ENCODE assay signal across 8 mouse cellular contexts in the genomic region with DNA sequence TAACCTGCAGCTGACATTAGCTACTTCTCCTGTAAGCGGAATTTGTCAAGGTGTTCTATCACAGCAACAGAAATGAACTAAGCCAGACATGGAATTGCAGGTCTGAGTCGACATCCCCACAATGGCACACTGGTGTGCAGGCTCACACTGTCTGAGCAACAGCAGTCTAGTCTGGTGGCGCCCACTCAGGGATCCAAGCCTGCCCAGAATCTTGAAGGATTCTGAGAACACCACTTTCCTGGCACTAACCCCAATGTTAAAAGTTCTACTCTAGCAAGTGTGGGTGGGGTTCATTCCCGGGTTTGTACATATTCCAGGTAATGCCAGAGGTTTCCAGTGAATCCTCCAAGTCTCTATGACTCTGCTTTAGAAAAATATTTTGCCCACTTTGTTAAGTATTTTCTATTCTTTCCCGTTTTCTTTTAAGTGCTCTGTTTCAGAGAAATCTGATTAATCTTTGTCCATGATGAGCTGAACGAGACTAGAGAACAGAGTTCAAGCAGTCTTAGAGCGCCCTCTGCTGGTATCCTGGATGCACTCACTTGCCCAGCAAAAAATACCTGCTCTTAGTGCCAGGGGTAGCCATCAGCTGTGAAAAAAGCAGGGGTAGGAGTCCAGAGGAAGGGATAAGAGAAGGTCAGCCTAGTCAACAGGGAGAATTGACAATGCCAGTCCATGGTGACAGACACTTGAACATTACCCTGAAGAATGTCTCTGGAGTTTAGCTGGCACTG. TPM values are rescaled to one million over a fixed set of nuclear protein-coding genes. Genes with fewer than 3 reads are reported as not detected.
DNase-seq lines count a peak whose midpoint lies in the region; ATAC-seq and TF ChIP-seq lines count a peak whose summit lies in the region.

No protein-coding gene starts in this region.

- WGBS in embryonic facial prominence, embryonic 10.5 days: 57% methylated on average over 7 of the region's 7 CpGs
- WGBS in hindbrain, embryonic 10.5 days: 59% methylated on average over 7 of the region's 7 CpGs

- no peak overlapping the region for H3K4me3 ChIP-seq in ES-E14 (ENCODE audit: insufficient read depth in 1 of 2, low read depth in 1 of 2, low read length in 2 of 2, poor library complexity in 1 of 2, severe bottlenecking in 1 of 2)
- H3K4me3 ChIP-seq in embryonic facial prominence, embryonic 10.5 days: no peak overlapping the region
- no peak overlapping the region for H3K4me3 ChIP-seq in hindbrain, embryonic 10.5 days

- H3K27ac ChIP-seq in ES-E14 (ENCODE audit: insufficient read depth, low read depth, low read length, poor library complexity, severe bottlenecking): no peak overlapping the region
- no peak overlapping the region for H3K27ac ChIP-seq in embryonic facial prominence, embryonic 10.5 days (replicated peaks)
- H3K27ac ChIP-seq in hindbrain, embryonic 10.5 days: no peak overlapping the region

- in situ Hi-C loops in ES-E14 (cut with MboI; ENCODE audit: low sequenced_read_pairs in 2 of 2, unreplicated experiment in 2 of 2): loop anchor here (10.0 to 25.0 kb wide), 2 partner anchors 151 to 153 kb away; a partner anchor contains a TSS

- peak; percentile 33; the same call in 1 of the 2 replicates for ATAC-seq in megakaryocyte progenitor cell, adult 5-6 weeks (replicated peaks; ENCODE audit: poor library complexity)
- ATAC-seq in erythroblast, adult 5-6 weeks (replicated peaks; ENCODE audit: low FRiP score, poor library complexity, severe bottlenecking): no peak

- peak; percentile 77 for DNase-seq in ES-E14 (ENCODE audit: low read depth, low spot score)
- peak; percentile 62 for DNase-seq in adrenal gland, postnatal 25 days
- DNase-seq in embryonic facial prominence, embryonic 10.5 days (ENCODE audit: low spot score): peak; percentile 74
- peak; percentile 73 for DNase-seq in hindbrain, embryonic 10.5 days (ENCODE audit: low spot score)
- peak; percentile 76 for DNase-seq in layer of hippocampus, adult 9-10 months (ENCODE audit: low spot score)
- peak; percentile 80 to 87 for DNase-seq in right cerebral cortex, postnatal 10 days (ENCODE audit: low spot score in 2 of 2)

- no peaks in the 10 kb centered on the region for H3K27me3 ChIP-seq in embryonic facial prominence, embryonic 10.5 days (replicated peaks; ENCODE audit: low read depth, poor library complexity, severe bottlenecking)
- H3K27me3 ChIP-seq in hindbrain, embryonic 10.5 days (ENCODE audit: insufficient read depth, poor library complexity, severe bottlenecking): no peaks in the 10 kb centered on the region

- no peaks in the 10 kb centered on the region for H3K9me3 ChIP-seq in ES-E14 (ENCODE audit: control insufficient read depth, insufficient read depth, low read depth, low read length)
- no peaks in the 10 kb centered on the region for H3K9me3 ChIP-seq in embryonic facial prominence, embryonic 10.5 days
- no peaks in the 10 kb centered on the region for H3K9me3 ChIP-seq in hindbrain, embryonic 10.5 days

- no peaks in the 10 kb centered on the region for H3K4me1 ChIP-seq in ES-E14 (ENCODE audit: control insufficient read depth in 2 of 2, insufficient read depth in 2 of 2, low read length in 2 of 2, poor library complexity in 1 of 2)
- no peaks in the 10 kb centered on the region for H3K4me1 ChIP-seq in embryonic facial prominence, embryonic 10.5 days
- no peaks in the 10 kb centered on the region for H3K4me1 ChIP-seq in hindbrain, embryonic 10.5 days (replicated peaks)

- H3K36me3 ChIP-seq in ES-E14 (ENCODE audit: control insufficient read depth, insufficient read depth, low read length, poor library complexity, severe bottlenecking): no peaks in the 10 kb centered on the region
- peaks cover 71% of the 10 kb centered on the region for H3K36me3 ChIP-seq in embryonic facial prominence, embryonic 10.5 days (replicated peaks)
- H3K36me3 ChIP-seq in hindbrain, embryonic 10.5 days: peaks cover 64% of the 10 kb centered on the region

- no peak overlapping the region for H3K9ac ChIP-seq in ES-E14 (ENCODE audit: insufficient read depth, low read depth, low read length, poor library complexity, severe bottlenecking)

TF ChIP-seq in ES-E14, 5 proteins besides CTCF, POLR2A, EP300 and RAD21:
- TF ChIP-seq MAFK (IDR thresholded peaks at IDR 0.05; ENCODE audit: insufficient read depth, low read depth, low read length) (no peak), ZC3H11A (IDR thresholded peaks at IDR 0.05; ENCODE audit: borderline replicate concordance, low read depth, low read length) (peak; percentile 92; the same call in 1 of the 2 replicates)

RNA-seq across cellular contexts. Expression of a gene that starts 29.9 kb away (rescaled TPM):
- total RNA-seq in ES-E14 (2012; rRNA removed): 25.0 and 37.6 TPM in 2 replicates
- 8.6 and 14.9 TPM in 2 replicates for total RNA-seq in adrenal gland, postnatal 25 days (2021)
- 68.7 and 70.9 TPM in 2 replicates for polyA plus RNA-seq in embryonic facial prominence, embryonic 10.5 days (2016; fragmentation: Nextera tagmentation; extraction: Ambion mirVana)
- 81.5 and 99.5 TPM in 2 replicates for polyA plus RNA-seq in hindbrain, embryonic 10.5 days (2016; fragmentation: Nextera tagmentation; extraction: Ambion mirVana)
- total RNA-seq in megakaryocyte progenitor cell, adult 5-6 weeks (2015): 12.9 and 19.2 TPM in 2 replicates
- total RNA-seq in megakaryocyte progenitor cell, adult 5-6 weeks (2017): 8.0 and 13.1 TPM in 2 replicates
- 0.42 and 0.77 TPM in 2 replicates for total RNA-seq in erythroblast, adult 5-6 weeks (2015; ENCODE audit: low replicate concordance)
- total RNA-seq in erythroblast, adult 5-6 weeks (2017; ENCODE audit: low replicate concordance): 0.42 and 1.3 TPM in 2 replicates
